In genomic region chr2:156123731-156124130, GRCm38 (mm10) we compare ENCODE assay signal across 20 mouse cellular contexts.
"Had no signal": no experiment of that assay in that cellular context is flagged by ENCODE, and none has a peak within 500 bp of the region (broad histone marks: within the 10 kb centered on the region; RNA-seq: fewer than 3 reads in every experiment).

No protein-coding gene starts in this region.

- DNase-seq: left cerebral cortex, postnatal 4 days; liver, postnatal 0 days; lung, embryonic 14.5 days; retina, postnatal 1 day; right cerebral cortex, postnatal 25 days; spleen, adult 18-20 months; thymus, adult 18-20 months; thymus, postnatal 36 days had no signal

- H3K27ac ChIP-seq: kidney, postnatal 0 days; limb, embryonic 12.5 days; limb, embryonic 15.5 days; liver, embryonic 14.5 days; macrophage; midbrain, embryonic 12.5 days; midbrain, embryonic 15.5 days; neural tube, embryonic 12.5 days; neural tube, embryonic 15.5 days; stomach, embryonic 15.5 days had no signal

- H3K27me3 ChIP-seq: limb, embryonic 12.5 days; limb, embryonic 15.5 days; midbrain, embryonic 12.5 days; midbrain, embryonic 15.5 days; neural tube, embryonic 12.5 days; neural tube, embryonic 15.5 days; stomach, embryonic 15.5 days had no signal

- ATAC-seq: liver, postnatal 0 days; lung, postnatal 0 days; midbrain, embryonic 15.5 days had no signal

- H3K4me2 ChIP-seq: limb, embryonic 12.5 days; limb, embryonic 15.5 days; liver, embryonic 11.5 days; lung, embryonic 14.5 days; midbrain, embryonic 12.5 days; midbrain, embryonic 15.5 days; neural tube, embryonic 12.5 days; neural tube, embryonic 15.5 days; stomach, embryonic 15.5 days had no signal

- H3K9me3 ChIP-seq: limb, embryonic 12.5 days; limb, embryonic 15.5 days; midbrain, embryonic 12.5 days; midbrain, embryonic 15.5 days; neural tube, embryonic 12.5 days; neural tube, embryonic 15.5 days; stomach, embryonic 15.5 days had no signal

- H3K4me3 ChIP-seq: limb, embryonic 12.5 days; limb, embryonic 15.5 days; midbrain, embryonic 12.5 days; midbrain, embryonic 15.5 days; neural tube, embryonic 12.5 days; neural tube, embryonic 15.5 days; stomach, embryonic 15.5 days had no signal

- H3K4me1 ChIP-seq: limb, embryonic 12.5 days; limb, embryonic 15.5 days; midbrain, embryonic 12.5 days; midbrain, embryonic 15.5 days; neural tube, embryonic 12.5 days; neural tube, embryonic 15.5 days; stomach, embryonic 15.5 days had no signal

- H3K9ac ChIP-seq: limb, embryonic 12.5 days; limb, embryonic 15.5 days; liver, embryonic 14.5 days; liver, postnatal 0 days; lung, embryonic 14.5 days; midbrain, embryonic 12.5 days; midbrain, embryonic 15.5 days; neural tube, embryonic 12.5 days; neural tube, embryonic 15.5 days; stomach, embryonic 15.5 days had no signal
